Mouse (Mus musculus): ENCODE measurements around the gene Zfp617. TPM values are rescaled to one million over a fixed set of nuclear protein-coding genes. Genes with fewer than 3 reads are reported as not detected.

Zfp617 gene
- polyA plus RNA-seq, 1 experiment from 2014 or later: 7.6 TPM

Other genes starting within 250 kb of the Zfp617 start
- gene Unc13a, start 236.9 kb upstream of the Zfp617 start, polyA plus RNA-seq (2015; fragmentation: Nextera tagmentation; extraction: Ambion mirVana): 0.15 and 0.20 TPM in 2 replicates
- gene Jak3, start 232.3 kb upstream of the Zfp617 start, polyA plus RNA-seq (2015; fragmentation: Nextera tagmentation; extraction: Ambion mirVana): 5.7 and 6.3 TPM in 2 replicates
- gene Insl3, start 219.4 kb upstream of the Zfp617 start, polyA plus RNA-seq (2015; fragmentation: Nextera tagmentation; extraction: Ambion mirVana): 1.6 and 2.2 TPM in 2 replicates
- gene B3gnt3, start 206.8 kb upstream of the Zfp617 start, polyA plus RNA-seq (2015; fragmentation: Nextera tagmentation; extraction: Ambion mirVana): 4.9 and 5.5 TPM in 2 replicates
- gene Fcho1, start 182.9 kb upstream of the Zfp617 start, polyA plus RNA-seq (2015; fragmentation: Nextera tagmentation; extraction: Ambion mirVana): 21.1 and 24.5 TPM in 2 replicates
- gene Zfp709, start 26.6 kb upstream of the Zfp617 start, polyA plus RNA-seq (2015; fragmentation: Nextera tagmentation; extraction: Ambion mirVana): 1.3 and 1.8 TPM in 2 replicates
- 0.63 and 0.77 TPM in 2 replicates for gene Zfp882, start within 50 bp of the Zfp617 start, polyA plus RNA-seq (2015; fragmentation: Nextera tagmentation; extraction: Ambion mirVana)
- gene Zfp961, start 42.4 kb downstream of the Zfp617 start, polyA plus RNA-seq (2015; fragmentation: Nextera tagmentation; extraction: Ambion mirVana): 6.1 and 6.8 TPM in 2 replicates
- 3.6 and 4.0 TPM in 2 replicates for gene Cyp4f18, start 101.0 kb downstream of the Zfp617 start, polyA plus RNA-seq (2015; fragmentation: Nextera tagmentation; extraction: Ambion mirVana)
- gene Olfr372, start 132.6 kb downstream of the Zfp617 start, polyA plus RNA-seq (2015; fragmentation: Nextera tagmentation; extraction: Ambion mirVana): not detected in 2 replicates
- gene Olfr373, start 174.5 kb downstream of the Zfp617 start, polyA plus RNA-seq (2015; fragmentation: Nextera tagmentation; extraction: Ambion mirVana): not detected in 2 replicates
- not detected in 2 replicates for gene Olfr374, start 198.4 kb downstream of the Zfp617 start, polyA plus RNA-seq (2015; fragmentation: Nextera tagmentation; extraction: Ambion mirVana)
- 77.7 and 84.6 TPM in 2 replicates for gene Tpm4, start 226.3 kb downstream of the Zfp617 start, polyA plus RNA-seq (2015; fragmentation: Nextera tagmentation; extraction: Ambion mirVana)